In genomic region chr11:101238071-101238647, GRCm38 (mm10) we compare ENCODE assay signal across 11 mouse cellular contexts. TPM values are rescaled to one million over a fixed set of nuclear protein-coding genes. Genes with fewer than 3 reads are reported as not detected.
DNase-seq lines count a peak whose midpoint lies in the region; ATAC-seq and TF ChIP-seq lines count a peak whose summit lies in the region.
"Had no signal": no experiment of that assay in that cellular context is flagged by ENCODE, and none has a peak within 500 bp of the region (broad histone marks: within the 10 kb centered on the region; RNA-seq: fewer than 3 reads in every experiment).

No protein-coding gene starts in this region.

- H3K9ac ChIP-seq in lung, embryonic 14.5 days, result no peak overlapping the region
- H3K9ac ChIP-seq: liver, embryonic 13.5 days had no signal

- no peak overlapping the region for H3K4me3 ChIP-seq in lung, embryonic 14.5 days (ENCODE audit: low read depth, low read length)
- H3K4me3 ChIP-seq: erythroblast, embryonic 14.5 days; liver, embryonic 13.5 days had no signal

- ATAC-seq in frontal cortex, adult (ENCODE audit: low TSS enrichment), result peak; percentile 91
- ATAC-seq in lung, embryonic 14.5 days (ENCODE audit: insufficient read depth), result peak; percentile 41; the same call in 1 of the 2 replicates

- no peak for TF ChIP-seq CTCF in lung, embryonic 14.5 days (IDR thresholded peaks at IDR 0.05; ENCODE audit: low read depth)

- peak overlapping the region; percentile 63 for H3K27ac ChIP-seq in lung, embryonic 14.5 days (ENCODE audit: low read depth)
- H3K27ac ChIP-seq: liver, embryonic 13.5 days had no signal

- H3K9me3 ChIP-seq in lung, embryonic 14.5 days (ENCODE audit: low read depth, low read length), result no peaks in the 10 kb centered on the region
- H3K9me3 ChIP-seq: liver, embryonic 13.5 days had no signal

- no peaks in the 10 kb centered on the region for H3K4me1 ChIP-seq in lung, embryonic 14.5 days (ENCODE audit: insufficient read depth)
- H3K4me1 ChIP-seq: liver, embryonic 13.5 days had no signal

- no peaks in the 10 kb centered on the region for H3K27me3 ChIP-seq in lung, embryonic 14.5 days (ENCODE audit: insufficient read depth, low read length)

- no peak for DNase-seq in frontal cortex, postnatal 14 days (ENCODE audit: low spot score in 2 of 2)
- peak; percentile 42 for DNase-seq in lung, embryonic 14.5 days
- no peak for DNase-seq in lung, postnatal 25 days (ENCODE audit: low spot score)
- peak; percentile 62 for DNase-seq in heart, postnatal 4 days
- DNase-seq in right cerebral cortex, postnatal 4 days, result peak; percentile 32
- no peak for DNase-seq in retina, embryonic 14.5 days (ENCODE audit: low spot score)
- no peak for DNase-seq in spleen, postnatal 10 days (ENCODE audit: low spot score in 2 of 2)
- DNase-seq: liver, embryonic 13.5 days; retina, postnatal 1 day had no signal

- 32% methylated on average over 5 of the region's 5 CpGs for WGBS in lung, embryonic 14.5 days

- H3K36me3 ChIP-seq in lung, embryonic 14.5 days (ENCODE audit: insufficient read depth), result no peaks in the 10 kb centered on the region
- H3K36me3 ChIP-seq: liver, embryonic 13.5 days had no signal

- no peak overlapping the region for H3K4me2 ChIP-seq in lung, embryonic 14.5 days
- H3K4me2 ChIP-seq: liver, embryonic 13.5 days had no signal

RNA-seq across cellular contexts. Expression of gene Ramp2, which starts 7.7 kb away (rescaled TPM):
- 271 and 276 TPM in 2 replicates for polyA plus RNA-seq in lung, embryonic 14.5 days (2014; fragmentation: Nextera tagmentation; extraction: Ambion mirVana)
- total RNA-seq in heart, postnatal 4 days (2021), result 100 to 1,000 TPM; 122 to 134 TPM

RNA-seq across cellular contexts. Expression of gene Ezh1, which starts 11.9 kb away (rescaled TPM):
- polyA plus RNA-seq in lung, embryonic 14.5 days (2014; fragmentation: Nextera tagmentation; extraction: Ambion mirVana), result 17.4 and 18.9 TPM in 2 replicates
- 10 to 100 TPM; 14.7 to 15.0 TPM for total RNA-seq in heart, postnatal 4 days (2021)

RNA-seq across cellular contexts. Expression of gene Vps25, which starts 15.3 kb away (rescaled TPM):
- 132 and 139 TPM in 2 replicates for polyA plus RNA-seq in lung, embryonic 14.5 days (2014; fragmentation: Nextera tagmentation; extraction: Ambion mirVana)
- total RNA-seq in heart, postnatal 4 days (2021), result 10 to 100 TPM; 87.6 to 88.7 TPM

RNA-seq across cellular contexts. Expression of gene Wnk4, which starts 22.2 kb away (rescaled TPM):
- polyA plus RNA-seq in lung, embryonic 14.5 days (2014; fragmentation: Nextera tagmentation; extraction: Ambion mirVana), result 5.3 and 5.8 TPM in 2 replicates
- 1 to 10 TPM; 4.5 to 7.2 TPM for total RNA-seq in heart, postnatal 4 days (2021)

RNA-seq across cellular contexts. Expression of gene Cntd1, which starts 40.7 kb away (rescaled TPM):
- polyA plus RNA-seq in lung, embryonic 14.5 days (2014; fragmentation: Nextera tagmentation; extraction: Ambion mirVana), result 1.0 and 1.9 TPM in 2 replicates
- under 1 TPM; 0.41 to 0.47 TPM for total RNA-seq in heart, postnatal 4 days (2021)
- polyA plus RNA-seq: erythroblast, embryonic 14.5 days had no signal

Comparison
In these comparisons a context has a peak if more than half of its experiments do, and no peak if none do; other contexts are left out.
1. DNase-seq: peak in lung, embryonic 14.5 days (single experiment), heart, postnatal 4 days (single experiment) and right cerebral cortex, postnatal 4 days (single experiment); none in frontal cortex, postnatal 14 days (0 of 2), lung, postnatal 25 days (single experiment), retina, embryonic 14.5 days (single experiment) and spleen, postnatal 10 days (0 of 2).